Mouse (Mus musculus) liver, adult 2 months (tissue): ENCODE measurements at regions not wholly inside any gene's neighbourhood (a gene's known extent, or its start where the extent isn't known, plus 50 kb on each side); places are given as distances from the start of the nearest gene placed in this dataset.

Experiments
- CTCF ChIP-seq: fragments of 200-500 bp; IDR thresholded peaks from 2 replicates; pipeline ENCODE4 v1.5.1; 2011; ENCODE audit warnings: low read depth, low read length, control low read depth
- POLR2A ChIP-seq: fragments of 200-500 bp; IDR thresholded peaks from 2 replicates; pipeline ENCODE4 v1.6.1; 2011; ENCODE audit warnings: low read length, control low read depth; ENCODE audit not compliant: insufficient read depth; ENCODE audit errors: extremely low read depth

- TF ChIP-seq CTCF (no peak), POLR2A (no peak)
Measured at GRCm38 (mm10) chr7:116991351-116991750, 389.4 kb upstream of the Xylt1 start.
